Mouse (Mus musculus): ENCODE results near the gene Slc39a13.

Slc39a13 gene

GRCm38 (mm10) chr2:91088987-91089386, 18.8 kb upstream of the Slc39a13 start:
- no peak for DNase-seq (ENCODE audit: low spot score in 2 of 2)

- DNase-seq (ENCODE audit: low spot score in 2 of 2), result no peak
Observed at GRCm38 (mm10) chr2:91087453-91087852, 17.2 kb upstream of the Slc39a13 start.

GRCm38 (mm10) chr2:91086392-91087237, 16.4 kb upstream of the Slc39a13 start:
- DNase-seq (ENCODE audit: low spot score in 2 of 2), result no peak

- no peak for DNase-seq (ENCODE audit: low spot score in 2 of 2)
Observed at GRCm38 (mm10) chr2:91085494-91086391, 15.5 kb upstream of the Slc39a13 start.

GRCm38 (mm10) chr2:91084179-91084820, 14.1 kb upstream of the Slc39a13 start:
- no peak for DNase-seq (ENCODE audit: low spot score in 2 of 2)

GRCm38 (mm10) chr2:91083366-91083940, 13.2 kb upstream of the Slc39a13 start:
- no peak for DNase-seq (ENCODE audit: low spot score in 2 of 2)

GRCm38 (mm10) chr2:91082844-91083243, 12.6 kb upstream of the Slc39a13 start:
- peak in 1 of 2 experiments; percentile 82 for DNase-seq (ENCODE audit: low spot score in 2 of 2)

GRCm38 (mm10) chr2:91081775-91082695, 11.8 kb upstream of the Slc39a13 start, which contains the start of gene Spi1:
TSS of gene Spi1 (plus strand) at chr2:91082390.
- no peak for DNase-seq (ENCODE audit: low spot score in 2 of 2)

- no peak for DNase-seq (ENCODE audit: low spot score in 2 of 2)
Observed at GRCm38 (mm10) chr2:91080784-91081513, 10.7 kb upstream of the Slc39a13 start.

GRCm38 (mm10) chr2:91079026-91079384, 8.8 kb upstream of the Slc39a13 start:
- no peak for DNase-seq (ENCODE audit: low spot score in 2 of 2)

GRCm38 (mm10) chr2:91078314-91079025, 8.3 kb upstream of the Slc39a13 start:
- peak in 1 of 2 experiments; percentile 55 for DNase-seq (ENCODE audit: low spot score in 2 of 2)

GRCm38 (mm10) chr2:91077957-91078313, 7.7 kb upstream of the Slc39a13 start:
- no peak for DNase-seq (ENCODE audit: low spot score in 2 of 2)

- DNase-seq (ENCODE audit: low spot score in 2 of 2), result no peak
Observed at GRCm38 (mm10) chr2:91072092-91072491, 1.9 kb upstream of the Slc39a13 start.

- no peak for DNase-seq (ENCODE audit: low spot score in 2 of 2)
Observed at GRCm38 (mm10) chr2:91071059-91071458, 842 bp upstream of the Slc39a13 start.

GRCm38 (mm10) chr2:91069306-91070000, 764 bp downstream of the Slc39a13 start:
- peak in 1 of 2 experiments; percentile 25 for DNase-seq (ENCODE audit: low spot score in 2 of 2)

- DNase-seq (ENCODE audit: low spot score in 2 of 2), result no peak
Observed at GRCm38 (mm10) chr2:91068872-91069165, 1.4 kb downstream of the Slc39a13 start.

- no peak for DNase-seq (ENCODE audit: low spot score in 2 of 2)
Observed at GRCm38 (mm10) chr2:91068162-91068871, 1.9 kb downstream of the Slc39a13 start.

- no peak for DNase-seq (ENCODE audit: low spot score in 2 of 2)
Observed at GRCm38 (mm10) chr2:91066455-91066854, 3.8 kb downstream of the Slc39a13 start.

All from spleen, postnatal 10 days (tissue).